Mouse (Mus musculus) lung, embryonic 15.5 days (tissue): ENCODE data around the gene Vps45. TPM values are rescaled to one million over a fixed set of nuclear protein-coding genes. Genes with fewer than 3 reads are reported as not detected.

ENCODE experiments used
- ATAC-seq: fragments of 200-750 bp; cut with Nextera tagmentation; 2 replicates; pipeline ENCODE4 v1.8.0; 2017; ENCODE audit warnings: moderate number of reproducible peaks, borderline replicate concordance; ENCODE audit not compliant: low FRiP score, low TSS enrichment; ENCODE audit errors: extremely low read depth
- H3K27ac ChIP-seq: fragments of 300-500 bp; sonication (generic); 2 replicates; pipeline ENCODE4 v1.5.1; 2015; ENCODE audit warnings: moderate library complexity, mild to moderate bottlenecking, inconsistent platforms
- H3K27me3 ChIP-seq: fragments of 300-500 bp; sonication (generic); 2 replicates; pipeline ENCODE4 v1.6.1; 2015; ENCODE audit warnings: inconsistent platforms
- H3K36me3 ChIP-seq: fragments of 300-500 bp; sonication (generic); 2 replicates; pipeline ENCODE4 v1.6.1; 2015; ENCODE audit warnings: inconsistent platforms
- H3K4me1 ChIP-seq: fragments of 300-500 bp; sonication (generic); 2 replicates; pipeline ENCODE4 v1.6.1; 2015; ENCODE audit warnings: inconsistent platforms
- H3K4me2 ChIP-seq: fragments of 300-500 bp; sonication (generic); 2 replicates; pipeline ENCODE4 v1.6.1; 2015; ENCODE audit warnings: inconsistent platforms, mild to moderate bottlenecking, moderate library complexity
- H3K4me3 ChIP-seq: fragments of 300-500 bp; sonication (generic); 2 replicates; pipeline ENCODE4 v1.5.1; 2015; ENCODE audit warnings: mild to moderate bottlenecking, inconsistent platforms
- H3K9ac ChIP-seq: fragments of 300-500 bp; sonication (generic); 2 replicates; pipeline ENCODE4 v1.6.1; 2015; ENCODE audit warnings: inconsistent platforms
- H3K9me3 ChIP-seq: fragments of 300-500 bp; sonication (generic); 2 replicates; pipeline ENCODE4 v1.6.1; 2016; ENCODE audit warnings: inconsistent platforms
- WGBS: fragments of 180-500 bp; shearing (Covaris S2); methylation state at CpG from one replicate; pipeline ENCODE4 v1.1.7; 2015; 5-methylcytosine and 5-hydroxymethylcytosine counted together
- polyA plus RNA-seq: library from polyadenylated mRNA; unstranded; fragments of >200 nt; fragmentation: Nextera tagmentation; extraction: Ambion mirVana; gene quantifications from 2 replicates; pipeline ENCODE4 v1.2.1, GENCODE M21; 2015

Vps45 gene
- polyA plus RNA-seq, 1 experiment from 2014 or later, result 32.2 TPM

GRCm38 (mm10) chr3:96070241-96070640, 12.0 kb upstream of the Vps45 start:
- no peak overlapping the region for H3K4me2 ChIP-seq
- no peak for ATAC-seq
- no peaks in the 10 kb centered on the region for H3K27me3 ChIP-seq
- H3K4me3 ChIP-seq, result no peak overlapping the region
- no peaks in the 10 kb centered on the region for H3K36me3 ChIP-seq
- H3K9me3 ChIP-seq, result no peaks in the 10 kb centered on the region
- H3K27ac ChIP-seq, result no peak overlapping the region
- 64% methylated on average over 4 of the region's 4 CpGs for WGBS
- H3K4me1 ChIP-seq, result no peaks in the 10 kb centered on the region
- H3K9ac ChIP-seq, result no peak overlapping the region

- H3K27me3 ChIP-seq, result no peaks in the 10 kb centered on the region
- no peak for ATAC-seq
- no peak overlapping the region for H3K9ac ChIP-seq
- no peaks in the 10 kb centered on the region for H3K36me3 ChIP-seq
- no peaks in the 10 kb centered on the region for H3K9me3 ChIP-seq
- no peak overlapping the region for H3K27ac ChIP-seq
- no peak overlapping the region for H3K4me3 ChIP-seq
- H3K4me2 ChIP-seq, result no peak overlapping the region
- WGBS, result 59% methylated on average over 1 of the region's 1 CpGs
- no peaks in the 10 kb centered on the region for H3K4me1 ChIP-seq
These were observed 11.3 kb upstream of the Vps45 start for GRCm38 (mm10) chr3:96069542-96069941.

GRCm38 (mm10) chr3:96069046-96069445, 10.8 kb upstream of the Vps45 start:
- Histone ChIP-seq H3K9me3 (no peaks in the 10 kb centered on the region), H3K4me3 (no peak overlapping the region), H3K27me3 (no peaks in the 10 kb centered on the region), H3K36me3 (no peaks in the 10 kb centered on the region), H3K4me2 (no peak overlapping the region), H3K4me1 (no peaks in the 10 kb centered on the region), H3K9ac (no peak overlapping the region), H3K27ac (no peak overlapping the region)
- ATAC-seq, result no peak
- WGBS, result 90% methylated on average over 6 of the region's 6 CpGs

GRCm38 (mm10) chr3:96066741-96067140, 8.5 kb upstream of the Vps45 start:
- no peak for ATAC-seq
- Histone ChIP-seq H3K36me3 (no peaks in the 10 kb centered on the region), H3K27me3 (no peaks in the 10 kb centered on the region), H3K9me3 (no peaks in the 10 kb centered on the region), H3K27ac (no peak overlapping the region), H3K9ac (no peak overlapping the region), H3K4me3 (no peak overlapping the region), H3K4me1 (no peaks in the 10 kb centered on the region), H3K4me2 (no peak overlapping the region)
- 77% methylated on average over 5 of the region's 5 CpGs for WGBS

GRCm38 (mm10) chr3:96065754-96066375, 7.6 kb upstream of the Vps45 start:
- no peak overlapping the region for H3K27ac ChIP-seq
- no peaks in the 10 kb centered on the region for H3K36me3 ChIP-seq
- peak; percentile 46; the same call in 1 of the 2 replicates for ATAC-seq
- H3K4me2 ChIP-seq, result peak overlapping the region; percentile 51
- no peaks in the 10 kb centered on the region for H3K4me1 ChIP-seq
- WGBS, result 27% methylated on average over 20 of the region's 20 CpGs
- H3K4me3 ChIP-seq, result peak overlapping the region; percentile 30
- H3K9me3 ChIP-seq, result no peaks in the 10 kb centered on the region
- no peaks in the 10 kb centered on the region for H3K27me3 ChIP-seq
- H3K9ac ChIP-seq, result no peak overlapping the region

GRCm38 (mm10) chr3:96065147-96065546, 6.9 kb upstream of the Vps45 start:
- ATAC-seq, result no peak
- H3K9ac ChIP-seq, result no peak overlapping the region
- no peak overlapping the region for H3K27ac ChIP-seq
- H3K4me3 ChIP-seq, result no peak overlapping the region
- H3K9me3 ChIP-seq, result no peaks in the 10 kb centered on the region
- no peaks in the 10 kb centered on the region for H3K27me3 ChIP-seq
- 36% methylated on average over 4 of the region's 4 CpGs for WGBS
- H3K4me2 ChIP-seq, result peak overlapping the region; percentile 51; the same call in 1 of the 2 replicates
- H3K4me1 ChIP-seq, result no peaks in the 10 kb centered on the region
- no peaks in the 10 kb centered on the region for H3K36me3 ChIP-seq

- WGBS, result 86% methylated on average over 3 of the region's 3 CpGs
- no peaks in the 10 kb centered on the region for H3K9me3 ChIP-seq
- ATAC-seq, result no peak
- no peaks in the 10 kb centered on the region for H3K36me3 ChIP-seq
- no peaks in the 10 kb centered on the region for H3K4me1 ChIP-seq
- H3K27ac ChIP-seq, result no peak overlapping the region
- H3K9ac ChIP-seq, result no peak overlapping the region
- H3K4me2 ChIP-seq, result no peak overlapping the region
- no peaks in the 10 kb centered on the region for H3K27me3 ChIP-seq
- no peak overlapping the region for H3K4me3 ChIP-seq
These were observed 6.0 kb upstream of the Vps45 start for GRCm38 (mm10) chr3:96064217-96064616.

GRCm38 (mm10) chr3:96063299-96063698, 5.0 kb upstream of the Vps45 start:
- 74% methylated on average over 2 of the region's 2 CpGs for WGBS
- no peaks in the 10 kb centered on the region for H3K9me3 ChIP-seq
- H3K27me3 ChIP-seq, result no peaks in the 10 kb centered on the region

GRCm38 (mm10) chr3:96060146-96060545, 1.9 kb upstream of the Vps45 start:
- Histone ChIP-seq H3K4me3 (no peak overlapping the region), H3K36me3 (no peaks in the 10 kb centered on the region), H3K4me1 (peaks cover 9% of the 10 kb centered on the region; the same call in 1 of the 2 replicates), H3K4me2 (no peak overlapping the region), H3K9me3 (no peaks in the 10 kb centered on the region), H3K27me3 (no peaks in the 10 kb centered on the region), H3K27ac (no peak overlapping the region), H3K9ac (no peak overlapping the region)
- 56% methylated on average over 1 of the region's 1 CpGs for WGBS
- no peak for ATAC-seq

More at GRCm38 (mm10) chr3:96063299-96063698, 5.0 kb upstream of the Vps45 start:
- Histone ChIP-seq H3K4me1 (no peaks in the 10 kb centered on the region), H3K9ac (no peak overlapping the region), H3K4me3 (no peak overlapping the region), H3K4me2 (no peak overlapping the region), H3K36me3 (no peaks in the 10 kb centered on the region), H3K27ac (no peak overlapping the region)
- ATAC-seq, result no peak

GRCm38 (mm10) chr3:96057747-96058204, 490 bp downstream of the Vps45 start:
- WGBS, result under 1% methylated on average over 26 of the region's 26 CpGs
- Histone ChIP-seq H3K9ac (peak overlapping the region; percentile 51), H3K27ac (peak overlapping the region; percentile 82), H3K4me3 (peak overlapping the region; percentile 57), H3K36me3 (no peaks in the 10 kb centered on the region), H3K27me3 (no peaks in the 10 kb centered on the region), H3K4me2 (peak overlapping the region; percentile 81), H3K4me1 (peaks cover 9% of the 10 kb centered on the region; the same call in 1 of the 2 replicates), H3K9me3 (no peaks in the 10 kb centered on the region)
- ATAC-seq, result peak; percentile 93

GRCm38 (mm10) chr3:96056031-96056430, 2.2 kb downstream of the Vps45 start:
- ATAC-seq, result no peak
- H3K9me3 ChIP-seq, result no peaks in the 10 kb centered on the region
- peaks cover 9% of the 10 kb centered on the region; the same call in 1 of the 2 replicates for H3K4me1 ChIP-seq
- no peak overlapping the region for H3K4me2 ChIP-seq
- H3K9ac ChIP-seq, result no peak overlapping the region
- H3K4me3 ChIP-seq, result no peak overlapping the region
- 75% methylated on average over 4 of the region's 4 CpGs for WGBS
- no peak overlapping the region for H3K27ac ChIP-seq
- H3K27me3 ChIP-seq, result no peaks in the 10 kb centered on the region
- no peaks in the 10 kb centered on the region for H3K36me3 ChIP-seq

- Histone ChIP-seq H3K4me2 (no peak overlapping the region), H3K27me3 (no peaks in the 10 kb centered on the region), H3K9ac (no peak overlapping the region), H3K9me3 (no peaks in the 10 kb centered on the region), H3K27ac (no peak overlapping the region), H3K36me3 (no peaks in the 10 kb centered on the region), H3K4me1 (peaks cover 9% of the 10 kb centered on the region; the same call in 1 of the 2 replicates), H3K4me3 (no peak overlapping the region)
- ATAC-seq, result no peak
- WGBS, result 75% methylated on average over 6 of the region's 6 CpGs
These were observed 3.0 kb downstream of the Vps45 start for GRCm38 (mm10) chr3:96055294-96055693.
